Mouse (Mus musculus) heart, adult 2 months (tissue): ENCODE results near the gene Serp1.

Source experiments
- CTCF ChIP-seq: fragments of 200-600 bp; IDR thresholded peaks from 2 replicates; pipeline ENCODE4 v1.8.1; 2022; ENCODE audit warnings: antibody characterized with exemption, mild to moderate bottlenecking, moderate library complexity
- POLR2A ChIP-seq: fragments of 200-500 bp; IDR thresholded peaks from 2 replicates; pipeline ENCODE4 v1.6.1; 2011; ENCODE audit warnings: mild to moderate bottlenecking, low read depth, low read length, control low read depth; ENCODE audit not compliant: insufficient read depth

GRCm38 (mm10) chr3:58526408-58526737, 681 bp upstream of the Serp1 start:
- TF ChIP-seq POLR2A (no peak), CTCF (no peak)
